Mouse (Mus musculus) mouse trophoblast stem cell (cell line): ENCODE measurements around the gene Diablo.

Source experiments
- in situ Hi-C, 2 experiments: fragments of 300-500 bp; cut with MseI, MboI; formaldehyde crosslinking; loops; 2 replicates in 1 of 2; 3 replicates in 1 of 2; pipeline ENCODE4 v1.15.1; 2025

The Diablo gene

DNA sequence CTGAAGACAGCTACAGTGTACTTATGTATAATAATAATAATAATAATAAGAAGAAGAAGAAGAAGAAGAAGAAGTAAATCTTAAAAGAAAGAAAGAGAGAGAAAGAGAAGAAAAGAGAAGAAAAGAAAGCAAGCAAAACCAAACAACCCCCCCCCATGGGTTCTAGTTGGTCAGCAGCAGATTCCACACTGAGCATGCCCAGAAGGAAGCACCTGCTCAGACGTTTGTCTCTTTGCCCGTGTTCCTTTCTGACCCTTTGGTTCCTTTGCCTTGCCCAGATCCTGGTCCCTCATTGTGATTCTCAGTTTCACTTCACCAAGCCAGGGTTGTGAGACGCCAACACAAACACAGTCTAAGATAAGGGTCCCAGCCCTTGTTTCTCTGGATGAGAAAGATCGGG lies 22.0 kb downstream of the Diablo start:
- in situ Hi-C loops, result no loop called here

DNA sequence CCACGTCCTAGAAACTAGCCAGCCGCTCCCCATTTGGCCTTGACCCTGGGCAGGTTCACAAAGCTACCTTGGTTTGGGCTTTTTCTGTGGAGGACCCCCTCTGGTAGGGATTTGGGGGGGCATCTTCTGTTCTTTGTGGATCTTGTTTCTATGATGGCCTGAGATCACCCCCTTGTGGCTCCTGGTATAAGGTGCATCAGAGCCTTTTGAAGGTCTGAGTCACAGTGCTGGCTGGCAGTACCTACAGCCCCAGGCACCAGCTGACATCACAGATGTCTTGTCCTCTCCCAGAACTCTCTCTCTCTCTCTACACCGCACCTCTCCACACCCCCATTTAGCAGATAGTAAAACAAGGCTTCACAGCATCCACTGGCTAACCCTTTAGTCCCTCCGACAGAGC lies 24.3 kb downstream of the Diablo start:
- in situ Hi-C loops, result loop anchor here (5.0 kb wide), 2 partner anchors 47 to 52 kb away; no protein-coding TSS in a partner anchor

DNA sequence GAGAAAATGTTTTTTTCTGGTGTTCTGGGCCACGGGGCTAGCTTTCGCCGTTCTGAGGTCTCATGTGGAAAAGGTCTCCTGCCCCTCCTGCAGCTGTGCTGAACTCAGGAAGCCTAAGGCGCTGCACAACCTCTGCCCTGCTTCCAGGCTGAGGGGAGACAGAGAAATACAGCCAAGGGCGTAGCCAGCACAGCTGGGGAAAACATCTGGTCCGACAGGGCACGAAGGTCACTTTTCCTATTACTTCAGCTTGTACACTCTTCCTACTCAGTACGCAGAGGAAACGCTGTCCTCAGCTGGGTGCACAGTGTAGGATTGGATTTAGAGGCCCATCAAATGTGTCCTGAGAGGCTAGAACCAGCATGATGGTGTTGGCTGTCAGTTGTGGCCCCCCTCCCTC lies 34.0 kb downstream of the Diablo start:
- in situ Hi-C loops, result no loop called here

DNA sequence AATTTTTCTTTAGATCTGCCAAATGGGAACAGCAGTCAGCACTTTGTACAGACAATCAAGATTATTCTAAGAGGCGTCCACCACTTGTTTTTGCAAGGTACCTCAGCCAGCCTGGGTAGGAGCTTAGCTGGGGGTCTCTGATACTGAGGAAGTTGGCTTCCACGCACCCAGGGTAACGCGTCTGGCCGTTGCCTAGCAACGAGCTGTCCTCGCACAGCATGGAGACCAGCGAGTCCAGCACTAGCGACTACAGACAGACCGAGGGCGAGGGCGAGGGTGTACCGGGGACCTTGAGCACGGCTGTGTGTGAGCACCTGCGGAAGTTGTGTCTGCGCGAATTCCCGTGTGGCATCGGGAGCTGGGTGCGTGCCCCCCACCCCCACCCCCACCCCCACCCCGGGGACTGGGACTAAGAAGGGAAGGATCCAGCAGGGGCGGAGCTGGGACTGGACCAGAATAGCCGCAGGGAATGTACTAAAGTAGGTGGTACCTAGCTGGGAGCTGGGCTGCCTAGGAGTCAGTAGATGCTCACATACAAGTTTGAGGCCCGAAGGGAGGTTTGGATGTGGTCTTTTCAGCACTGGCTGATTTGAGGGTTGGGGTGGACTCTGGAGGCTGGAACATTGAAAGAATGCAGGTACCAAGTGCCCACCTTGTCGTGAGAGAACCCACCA lies 34.7 kb downstream of the Diablo start, which contains the start of the genes Lrrc43 and Il31:
TSS of gene Lrrc43 (plus strand) at position 194 of the 674 bp plus-strand sequence.
TSS of gene Il31 (minus strand) at position 378 of the 674 bp plus-strand sequence.
- in situ Hi-C loops, result no loop called here

DNA sequence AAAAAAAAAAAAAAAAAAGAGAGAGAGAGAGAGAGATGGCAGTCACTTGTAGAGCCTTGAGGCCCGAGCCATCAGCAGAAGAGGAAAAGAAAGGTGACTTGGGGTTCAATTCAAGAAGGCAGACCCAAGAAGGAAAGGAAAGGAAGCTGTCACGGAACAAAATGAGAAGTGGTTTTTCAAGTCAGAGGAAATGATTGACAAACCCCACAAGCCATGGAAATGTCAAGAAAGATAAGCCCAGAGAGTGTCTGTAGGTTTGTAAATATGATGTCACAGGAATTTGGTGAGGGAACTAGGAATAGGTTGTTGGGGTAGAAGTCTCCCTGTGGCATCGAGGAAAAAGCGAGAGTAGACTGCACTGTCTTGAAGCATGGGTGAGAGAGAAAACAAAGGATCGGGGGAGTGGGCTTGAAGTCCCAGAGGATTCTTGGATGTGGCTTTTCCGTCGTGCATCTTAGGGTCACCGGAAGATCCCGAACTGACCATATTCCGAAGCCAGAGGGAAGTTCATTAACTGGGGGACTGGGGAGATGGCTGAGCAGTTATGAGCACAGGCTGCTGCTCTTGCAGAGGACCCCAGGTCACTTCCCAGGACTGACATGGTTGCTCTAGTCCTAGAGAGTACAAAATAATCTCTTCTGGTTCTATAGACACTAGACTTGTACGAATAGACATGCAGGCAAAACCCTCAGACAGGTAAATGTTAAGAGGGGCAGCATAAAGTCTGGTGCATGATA lies 36.1 kb downstream of the Diablo start:
- in situ Hi-C loops, result no loop called here

DNA sequence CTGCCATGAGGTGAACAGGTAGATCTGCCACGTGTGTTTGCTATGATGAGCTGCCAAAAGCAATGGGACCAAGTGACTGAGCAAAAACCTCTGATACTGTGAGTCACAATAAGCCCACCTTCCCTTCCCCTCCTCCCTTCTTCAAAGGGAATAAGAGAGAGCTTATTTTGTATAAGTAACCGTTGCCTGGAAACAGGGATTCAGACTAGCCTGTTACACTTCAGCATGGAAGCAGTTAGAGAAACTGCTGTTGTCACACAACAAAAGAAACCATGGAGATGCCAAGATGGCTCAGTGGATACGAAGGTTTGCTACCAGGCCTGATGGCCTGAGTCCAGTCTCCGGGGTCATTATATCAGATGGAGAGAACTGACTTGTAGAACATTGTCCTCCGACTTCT lies 50.2 kb downstream of the Diablo start:
- in situ Hi-C loops, result no loop called here

DNA sequence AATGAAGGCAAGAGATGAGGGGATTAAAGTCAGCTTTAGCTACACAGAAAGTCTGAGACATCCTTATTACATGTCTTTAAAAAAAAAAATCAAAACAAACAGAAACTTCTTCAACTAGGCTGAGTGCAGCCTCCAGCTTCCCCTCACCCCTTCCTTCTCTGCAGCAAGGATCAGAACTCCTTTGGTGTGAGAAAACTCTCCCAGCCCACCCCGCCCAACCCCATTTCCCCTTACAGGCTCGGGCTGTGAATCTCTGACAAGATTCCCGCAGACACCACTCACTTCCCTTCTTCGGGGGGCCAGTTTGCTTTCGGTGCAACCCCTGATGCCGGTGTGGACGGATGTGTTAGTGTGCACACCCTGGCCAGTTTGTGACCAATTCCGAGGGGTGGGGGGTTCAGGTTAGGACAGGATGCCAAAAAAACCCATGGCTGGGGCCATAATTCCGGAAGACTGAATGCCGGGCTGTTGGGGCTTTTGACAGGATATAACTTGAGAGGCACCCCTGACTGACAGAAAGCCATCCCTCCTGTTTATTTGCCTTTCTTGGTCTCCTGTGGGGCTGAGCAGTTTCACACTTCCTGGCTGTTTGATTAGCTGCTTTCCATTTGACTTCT lies 53.1 kb downstream of the Diablo start:
- in situ Hi-C loops, result no loop called here

DNA sequence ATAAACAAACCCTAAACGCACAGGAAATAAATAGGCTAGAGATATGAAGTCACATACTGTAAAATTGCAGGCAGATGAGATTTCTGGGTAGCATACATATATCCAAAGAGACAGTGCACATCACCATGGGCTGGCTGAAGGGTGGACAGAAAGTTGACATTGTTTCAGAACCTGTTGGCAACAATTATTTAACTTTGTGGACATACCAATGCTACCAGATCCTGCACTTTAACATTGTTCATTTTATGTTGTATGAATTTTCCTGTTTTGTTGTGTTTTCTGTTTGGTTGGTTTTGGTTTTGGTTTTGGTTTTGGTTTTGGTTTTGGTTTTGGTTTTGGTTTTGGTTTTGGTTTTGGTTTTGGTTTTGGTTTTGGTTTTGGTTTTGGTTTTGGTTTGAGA lies 59.3 kb downstream of the Diablo start:
- in situ Hi-C loops, result no loop called here

DNA sequence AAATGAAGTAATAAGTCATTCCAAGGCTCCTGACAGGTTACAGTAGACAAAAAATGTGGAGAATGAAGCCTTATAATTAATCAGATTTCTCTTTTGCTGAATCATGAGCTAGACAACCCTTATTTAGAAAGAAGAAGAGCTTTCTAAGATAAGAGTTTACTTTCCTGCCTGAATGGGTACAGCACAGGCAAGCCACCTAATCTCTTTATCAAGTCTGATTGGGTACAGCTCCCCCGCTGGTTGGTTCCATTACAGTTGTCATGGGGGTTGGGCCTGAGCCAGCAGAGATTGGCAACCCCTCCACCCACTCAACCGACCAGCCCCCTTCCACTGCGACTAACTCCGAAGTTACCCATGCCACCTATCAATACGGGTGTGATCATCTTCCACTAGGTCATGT lies 62.6 kb downstream of the Diablo start:
- in situ Hi-C loops, result no loop called here
